Mouse (Mus musculus) olfactory bulb, adult 2 months (tissue): Measurements from ENCODE around the gene Mef2c.

Experiments used
- CTCF ChIP-seq: fragments of 200-500 bp; IDR thresholded peaks from 2 replicates; pipeline ENCODE4 v1.5.1; 2012; ENCODE audit warnings: low read depth, mild to moderate bottlenecking, low read length, moderate library complexity; ENCODE audit not compliant: insufficient read depth
- POLR2A ChIP-seq: fragments of 200-500 bp; IDR thresholded peaks from 2 replicates; pipeline ENCODE4 v1.6.1; 2012; ENCODE audit warnings: mild to moderate bottlenecking, low read depth, low read length, moderate library complexity; ENCODE audit not compliant: insufficient read depth

- TF ChIP-seq POLR2A: no peak
- no peak for TF ChIP-seq CTCF
These were observed 42.3 kb upstream of the Mef2c start for GRCm38 (mm10) chr13:83461556-83461955.
